Mouse (Mus musculus) adrenal gland, adult (tissue): ENCODE data around the gene Lrmda.

Source experiments
- DNase-seq, 2 experiments: peaks; one replicate each; pipeline ENCODE4 v3.0.0; 2022 to 2023; ENCODE audit warnings: low spot score in 1 of 2; ENCODE audit not compliant: inconsistent age in 2 of 2

The Lrmda gene

DNA sequence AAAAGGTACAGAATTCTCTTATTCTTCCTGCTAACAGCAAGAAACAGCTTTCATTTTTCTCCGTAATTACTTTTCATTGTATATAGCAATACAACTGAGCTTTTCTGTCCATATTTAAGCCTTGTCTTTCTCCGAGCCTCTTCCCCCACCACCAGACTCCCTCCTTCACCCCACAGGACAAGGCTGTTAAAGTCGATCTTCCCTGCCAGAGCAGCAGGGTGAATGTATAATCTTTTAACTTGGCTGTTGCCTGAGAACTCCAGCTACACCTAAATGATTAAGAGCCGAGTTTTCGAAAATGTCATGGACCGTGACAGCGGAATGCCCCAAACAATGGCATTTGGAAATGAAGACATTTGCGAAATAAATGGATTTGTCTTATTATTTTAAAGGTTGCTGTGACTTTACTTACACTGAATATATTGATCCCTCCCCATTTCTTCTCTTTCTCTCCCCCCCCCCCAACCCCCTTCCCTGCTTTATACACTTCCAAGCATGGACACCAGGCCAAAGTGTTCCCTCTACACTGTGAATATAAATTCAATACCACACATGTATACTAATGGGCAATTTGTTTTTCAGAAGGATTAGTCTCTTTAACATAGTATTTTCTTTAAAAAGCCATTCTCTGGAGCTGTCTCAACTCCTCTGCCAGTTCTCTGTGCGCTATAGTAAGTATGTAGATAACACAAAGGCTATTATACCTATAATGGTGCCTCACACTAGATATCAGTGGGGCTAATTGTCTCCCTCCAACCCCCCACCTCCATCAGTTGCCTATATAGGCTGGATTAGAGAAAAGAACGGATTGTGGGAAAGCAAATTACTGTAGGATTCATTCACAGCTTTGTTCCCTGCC, 1075.9 kb downstream of the Lrmda start:
- DNase-seq, result no peak

DNA sequence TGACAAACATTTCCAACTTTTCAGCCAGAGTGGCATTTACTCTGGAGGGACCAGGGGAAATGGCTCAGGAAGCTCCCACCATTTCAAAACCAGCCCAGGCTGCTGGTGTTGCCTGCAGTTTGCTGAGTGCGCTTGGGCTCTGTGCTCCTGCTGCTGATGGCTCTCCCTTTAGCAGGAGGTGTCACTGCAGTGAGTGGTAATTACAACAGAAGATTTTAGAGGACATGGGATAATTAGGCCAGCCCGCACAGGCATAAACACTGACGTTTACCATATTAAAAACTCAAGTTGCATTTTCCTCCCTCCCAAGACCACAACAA, 1076.5 kb downstream of the Lrmda start:
- DNase-seq, result no peak

DNA sequence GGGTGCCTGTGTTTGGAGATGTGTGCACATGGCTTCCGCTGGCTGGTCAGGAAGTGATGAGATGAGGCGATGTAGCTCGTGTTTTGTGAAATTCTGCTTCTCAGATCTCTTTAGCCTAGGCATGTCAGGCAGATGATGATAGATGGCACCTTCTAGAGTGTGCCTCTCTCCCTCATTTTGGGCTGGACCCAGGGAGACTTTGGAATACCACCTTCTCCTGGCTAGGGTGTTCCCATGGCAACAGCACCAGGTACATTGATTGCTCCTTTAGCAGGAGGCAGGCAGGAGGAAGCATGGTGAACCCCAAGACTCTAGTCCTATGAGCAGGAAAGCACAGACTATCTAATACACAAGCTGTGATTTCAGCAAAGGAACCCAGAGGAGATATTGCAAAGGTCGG, 1076.9 kb downstream of the Lrmda start:
- no peak for DNase-seq
